Mouse (Mus musculus) cerebellum, adult 2 months (tissue): ENCODE measurements at regions not wholly inside any gene's neighbourhood (a gene's known extent, or its start where the extent isn't known, plus 50 kb on each side); places are given as distances from the start of the nearest gene placed in this dataset.
"Not testable (repeated sequence)": the region's sequence is repeated elsewhere in the genome, so short reads cannot be mapped to it uniquely, and the experiment has no call there.

Experiments
- DNase-seq, 2 experiments: peaks; one replicate each; pipeline ENCODE4 v3.0.0; 2021
- H3K27ac ChIP-seq: fragments of 200-500 bp; 2 replicates; pipeline ENCODE4 v1.5.1; 2012; ENCODE audit warnings: low read length, control low read depth, inconsistent platforms; ENCODE audit not compliant: insufficient read depth
- H3K27me3 ChIP-seq: fragments of 200-500 bp; 2 replicates; pipeline ENCODE4 v1.6.1; 2012; ENCODE audit warnings: inconsistent platforms, mild to moderate bottlenecking, low read length, moderate library complexity; ENCODE audit not compliant: control insufficient read depth, insufficient read depth
- H3K4me1 ChIP-seq: fragments of 200-500 bp; 2 replicates; pipeline ENCODE4 v1.6.1; 2011; ENCODE audit warnings: low read length; ENCODE audit not compliant: control insufficient read depth, insufficient read depth
- H3K4me3 ChIP-seq: fragments of 200-500 bp; replicated peaks from 2 replicates; pipeline ENCODE3; 2011; ENCODE audit warnings: mild to moderate bottlenecking, low read depth, low read length, control low read depth; ENCODE audit not compliant: insufficient read depth
- CTCF ChIP-seq: fragments of 200-500 bp; IDR thresholded peaks from 2 replicates; pipeline ENCODE4 v1.5.1; 2011; ENCODE audit warnings: low read depth, mild to moderate bottlenecking, control low read depth, low read length, moderate library complexity, borderline replicate concordance; ENCODE audit not compliant: insufficient read depth
- POLR2A ChIP-seq: fragments of 200-500 bp; IDR thresholded peaks from 2 replicates; pipeline ENCODE4 v1.6.1; 2011; ENCODE audit warnings: low read length, control low read depth, borderline replicate concordance; ENCODE audit not compliant: insufficient read depth
- WGBS: fragments of 180-500 bp; shearing (Covaris S2); methylation state at CpG from one replicate; pipeline ENCODE4 v1.1.7; 2018; 5-methylcytosine and 5-hydroxymethylcytosine counted together

- TF ChIP-seq POLR2A: no peak
- no peak for TF ChIP-seq CTCF
- H3K27me3 ChIP-seq: no peaks in the 10 kb centered on the region
- WGBS: 42% methylated on average over 11 of the region's 11 CpGs
- H3K27ac ChIP-seq: no peak overlapping the region
- H3K4me3 ChIP-seq: no peak overlapping the region
- H3K4me1 ChIP-seq: no peaks in the 10 kb centered on the region
- DNase-seq: no peak
These were observed 230.8 kb upstream of the Pbx1 start for GRCm38 (mm10) chr1:168662755-168663284.

GRCm38 (mm10) chr1:168660956-168661355, 228.9 kb upstream of the Pbx1 start:
- DNase-seq: no peak
- Histone ChIP-seq H3K27me3 (no peaks in the 10 kb centered on the region), H3K4me1 (no peaks in the 10 kb centered on the region), H3K4me3 (no peak overlapping the region), H3K27ac (no peak overlapping the region)
- TF ChIP-seq CTCF (no peak), POLR2A (no peak)
- WGBS: 82% methylated on average over 7 of the region's 7 CpGs

GRCm38 (mm10) chr1:168659578-168659977, 227.5 kb upstream of the Pbx1 start:
- no peaks in the 10 kb centered on the region for H3K4me1 ChIP-seq
- H3K4me3 ChIP-seq: no peak overlapping the region
- DNase-seq: no peak
- TF ChIP-seq POLR2A (no peak), CTCF (no peak)
- WGBS: 79% methylated on average over 5 of the region's 5 CpGs
- no peak overlapping the region for H3K27ac ChIP-seq
- H3K27me3 ChIP-seq: no peaks in the 10 kb centered on the region; the same call in 1 of the 2 replicates

- Histone ChIP-seq H3K27ac (no peak overlapping the region), H3K4me3 (no peak overlapping the region), H3K4me1 (no peaks in the 10 kb centered on the region), H3K27me3 (no peaks in the 10 kb centered on the region)
- WGBS: 95% methylated on average over 2 of the region's 2 CpGs
- DNase-seq: no peak
- no peak for TF ChIP-seq CTCF
- no peak for TF ChIP-seq POLR2A
These were observed 200.8 kb upstream of the Pbx1 start for GRCm38 (mm10) chr1:168632837-168633236.

- TF ChIP-seq CTCF: no peak
- H3K4me1 ChIP-seq: no peaks in the 10 kb centered on the region
- H3K27me3 ChIP-seq: no peaks in the 10 kb centered on the region
- WGBS: 32% methylated on average over 2 of the region's 2 CpGs
- no peak for DNase-seq
- H3K4me3 ChIP-seq: no peak overlapping the region
- H3K27ac ChIP-seq: no peak overlapping the region
These were observed 199.9 kb upstream of the Pbx1 start for GRCm38 (mm10) chr1:168631979-168632378.

- H3K27me3 ChIP-seq, H3K4me1 ChIP-seq, H3K27ac ChIP-seq, DNase-seq, H3K4me3 ChIP-seq: not testable (repeated sequence)
- 35% methylated on average over 2 of the region's 3 CpGs for WGBS
These were observed 169.9 kb upstream of the Pbx1 start for GRCm38 (mm10) chr1:168601967-168602366.

- no peak for DNase-seq
- 92% methylated on average over 6 of the region's 6 CpGs for WGBS
- no peaks in the 10 kb centered on the region for H3K4me1 ChIP-seq
These were observed 168.5 kb upstream of the Pbx1 start for GRCm38 (mm10) chr1:168600461-168601160.

GRCm38 (mm10) chr1:168598191-168598667, 166.2 kb upstream of the Pbx1 start:
- WGBS: 9% methylated on average over 11 of the region's 11 CpGs
- DNase-seq: no peak
- no peak overlapping the region for H3K27ac ChIP-seq
- no peak overlapping the region for H3K4me3 ChIP-seq
- no peaks in the 10 kb centered on the region for H3K27me3 ChIP-seq
- no peaks in the 10 kb centered on the region for H3K4me1 ChIP-seq
- TF ChIP-seq POLR2A (no peak), CTCF (no peak)

More at GRCm38 (mm10) chr1:168600461-168601160, 168.5 kb upstream of the Pbx1 start:
- no peak overlapping the region for H3K27ac ChIP-seq
- H3K27me3 ChIP-seq: no peaks in the 10 kb centered on the region
- TF ChIP-seq POLR2A (no peak), CTCF (no peak)
- no peak overlapping the region for H3K4me3 ChIP-seq
